Mouse (Mus musculus): ENCODE measurements at regions not wholly inside any gene's neighbourhood (a gene's known extent, or its start where the extent isn't known, plus 50 kb on each side); places are given as distances from the start of the nearest gene placed in this dataset.

GRCm38 (mm10) chr10:74823395-74823794 is 143.6 kb upstream of the Gnaz start:
- Histone ChIP-seq H3K36me3 (ENCODE audit: control insufficient read depth, insufficient read depth, low read length) (no peaks in the 10 kb centered on the region), H3K79me2 (ENCODE audit: control insufficient read depth, insufficient read depth, low read length) (no peaks in the 10 kb centered on the region), H3K4me1 (ENCODE audit: control insufficient read depth, insufficient read depth, low read length) (no peaks in the 10 kb centered on the region), H3K27ac (replicated peaks; ENCODE audit: insufficient read depth, low read depth, low read length) (no peak overlapping the region), H3K27me3 (ENCODE audit: control insufficient read depth, insufficient read depth, low read length) (no peaks in the 10 kb centered on the region), H3K4me3 (ENCODE audit: insufficient read depth, low read depth, low read length) (no peak overlapping the region), H3K9ac (ENCODE audit: low read depth, low read length) (no peak overlapping the region)
- TF ChIP-seq CTCF (IDR thresholded peaks at IDR 0.05; ENCODE audit: low read depth, low read length) (no peak), POLR2A (IDR thresholded peaks at IDR 0.05; ENCODE audit: extremely low read depth, insufficient read depth, low read length) (no peak)
- no peak for DNase-seq (ENCODE audit: extremely low read depth, low read depth, low spot score)

- Histone ChIP-seq H3K79me2 (ENCODE audit: control insufficient read depth, insufficient read depth, low read length) (no peaks in the 10 kb centered on the region), H3K4me1 (ENCODE audit: control insufficient read depth, insufficient read depth, low read length) (no peaks in the 10 kb centered on the region), H3K27ac (replicated peaks; ENCODE audit: insufficient read depth, low read depth, low read length) (no peak overlapping the region), H3K4me3 (ENCODE audit: insufficient read depth, low read depth, low read length) (no peak overlapping the region), H3K9ac (ENCODE audit: low read depth, low read length) (no peak overlapping the region), H3K36me3 (ENCODE audit: control insufficient read depth, insufficient read depth, low read length) (no peaks in the 10 kb centered on the region), H3K27me3 (ENCODE audit: control insufficient read depth, insufficient read depth, low read length) (no peaks in the 10 kb centered on the region)
- no peak for DNase-seq (ENCODE audit: extremely low read depth, low read depth, low spot score)
- TF ChIP-seq CTCF (IDR thresholded peaks at IDR 0.05; ENCODE audit: low read depth, low read length) (no peak), POLR2A (IDR thresholded peaks at IDR 0.05; ENCODE audit: extremely low read depth, insufficient read depth, low read length) (no peak)
- WGBS, result 53% methylated on average over 2 of the region's 2 CpGs
These were observed 132.6 kb upstream of the Gnaz start for GRCm38 (mm10) chr10:74834359-74834758.

- Histone ChIP-seq H3K79me2 (ENCODE audit: control insufficient read depth, insufficient read depth, low read length) (no peaks in the 10 kb centered on the region), H3K4me1 (ENCODE audit: control insufficient read depth, insufficient read depth, low read length) (no peaks in the 10 kb centered on the region), H3K27ac (replicated peaks; ENCODE audit: insufficient read depth, low read depth, low read length) (no peak overlapping the region), H3K9ac (ENCODE audit: low read depth, low read length) (no peak overlapping the region), H3K27me3 (ENCODE audit: control insufficient read depth, insufficient read depth, low read length) (no peaks in the 10 kb centered on the region), H3K4me3 (ENCODE audit: insufficient read depth, low read depth, low read length) (no peak overlapping the region), H3K36me3 (ENCODE audit: control insufficient read depth, insufficient read depth, low read length) (no peaks in the 10 kb centered on the region)
- peak; percentile 49 for DNase-seq (ENCODE audit: extremely low read depth, low read depth, low spot score)
- 7% methylated on average over 7 of the region's 7 CpGs for WGBS
- TF ChIP-seq POLR2A (IDR thresholded peaks at IDR 0.05; ENCODE audit: extremely low read depth, insufficient read depth, low read length) (no peak), CTCF (IDR thresholded peaks at IDR 0.05; ENCODE audit: low read depth, low read length) (peak; percentile 39)
These were observed 118.6 kb upstream of the Gnaz start for GRCm38 (mm10) chr10:74848372-74848771.

- no peak overlapping the region for H3K27ac ChIP-seq (replicated peaks; ENCODE audit: insufficient read depth, low read depth, low read length)
- H3K9ac ChIP-seq (ENCODE audit: low read depth, low read length), result no peak overlapping the region
- TF ChIP-seq POLR2A (IDR thresholded peaks at IDR 0.05; ENCODE audit: extremely low read depth, insufficient read depth, low read length) (no peak), CTCF (IDR thresholded peaks at IDR 0.05; ENCODE audit: low read depth, low read length) (no peak)
- no peak for DNase-seq (ENCODE audit: extremely low read depth, low read depth, low spot score)
- H3K4me3 ChIP-seq (ENCODE audit: insufficient read depth, low read depth, low read length), result no peak overlapping the region
- WGBS, result 49% methylated on average over 4 of the region's 4 CpGs
- H3K27me3 ChIP-seq (ENCODE audit: control insufficient read depth, insufficient read depth, low read length), result no peaks in the 10 kb centered on the region
- H3K36me3 ChIP-seq (ENCODE audit: control insufficient read depth, insufficient read depth, low read length), result no peaks in the 10 kb centered on the region
- H3K79me2 ChIP-seq (ENCODE audit: control insufficient read depth, insufficient read depth, low read length), result no peaks in the 10 kb centered on the region
- no peaks in the 10 kb centered on the region for H3K4me1 ChIP-seq (ENCODE audit: control insufficient read depth, insufficient read depth, low read length)
These were observed 111.8 kb upstream of the Gnaz start for GRCm38 (mm10) chr10:74854991-74855664.
